Mouse (Mus musculus) forebrain, postnatal 0 days (tissue): Measurements from ENCODE around the gene Aldh8a1. TPM values are rescaled to one million over a fixed set of nuclear protein-coding genes. Genes with fewer than 3 reads are reported as not detected.

Source experiments
- ATAC-seq: fragments of 200-750 bp; cut with Nextera tagmentation; 2 replicates; pipeline ENCODE4 v1.8.0; 2017; ENCODE audit warnings: mild to moderate bottlenecking, moderate library complexity
- DNase-seq: peaks from one replicate; pipeline ENCODE4 v3.0.0-alpha.2; 2015
- H3K27ac ChIP-seq: fragments of 300-500 bp; sonication (generic); 2 replicates; pipeline ENCODE4 v1.5.1; 2014; ENCODE audit warnings: low read depth, mild to moderate bottlenecking, antibody characterized with exemption, low read length, moderate library complexity, mixed read lengths
- H3K27me3 ChIP-seq: fragments of 300-500 bp; sonication (generic); 2 replicates; pipeline ENCODE4 v1.6.1; 2014; ENCODE audit warnings: mild to moderate bottlenecking, low read length, mixed read lengths; ENCODE audit not compliant: insufficient read depth
- H3K36me3 ChIP-seq: fragments of 300-500 bp; sonication (generic); 2 replicates; pipeline ENCODE4 v1.6.1; 2014; ENCODE audit warnings: mild to moderate bottlenecking, moderate library complexity; ENCODE audit not compliant: insufficient read depth
- H3K4me1 ChIP-seq: fragments of 300-500 bp; sonication (generic); 2 replicates; pipeline ENCODE4 v1.6.1; 2014; ENCODE audit warnings: antibody characterized with exemption; ENCODE audit not compliant: insufficient read depth
- H3K4me2 ChIP-seq: fragments of 300-500 bp; sonication (generic); 2 replicates; pipeline ENCODE4 v1.6.1; 2014; ENCODE audit warnings: low read depth, mild to moderate bottlenecking, moderate library complexity
- H3K4me3 ChIP-seq: fragments of 300-500 bp; sonication (generic); 2 replicates; pipeline ENCODE4 v1.5.1; 2014; ENCODE audit warnings: low read depth, low read length, mixed read lengths
- H3K9ac ChIP-seq: fragments of 300-500 bp; sonication (generic); 2 replicates; pipeline ENCODE4 v1.6.1; 2014; ENCODE audit warnings: mild to moderate bottlenecking
- H3K9me3 ChIP-seq: fragments of 300-500 bp; sonication (generic); 2 replicates; pipeline ENCODE4 v1.6.1; 2016; ENCODE audit warnings: low read length
- CTCF ChIP-seq: sonication (generic); IDR thresholded peaks from 2 replicates; pipeline ENCODE4 v1.5.1; 2016; ENCODE audit warnings: antibody characterized with exemption, control low read depth, low read depth
- WGBS: fragments of 180-500 bp; shearing (Covaris S2); extraction: QIAGEN DNeasy Blood & Tissue Kit; methylation state at CpG from one replicate; pipeline ENCODE4 v1.1.7; 2014; 5-methylcytosine and 5-hydroxymethylcytosine counted together
- polyA plus RNA-seq: library from polyadenylated mRNA; unstranded; fragments of >200 nt; fragmentation: Nextera tagmentation; extraction: Ambion mirVana; gene quantifications from 2 replicates; pipeline ENCODE4 v1.2.1, GENCODE M21; 2015
- total RNA-seq: library from RNA; depleted of rRNA; stranded (reverse); fragments of >200 nt; gene quantifications from 2 replicates; pipeline ENCODE4 v1.2.3, GENCODE M21; 2014

Aldh8a1 gene
- total and polyA plus RNA-seq, 2 experiments from 2014 or later = 0.10 TPM; not detected in 1

- Histone ChIP-seq H3K27me3 (no peaks in the 10 kb centered on the region), H3K9ac (no peak overlapping the region), H3K4me1 (no peaks in the 10 kb centered on the region), H3K4me3 (no peak overlapping the region), H3K27ac (no peak overlapping the region), H3K9me3 (no peaks in the 10 kb centered on the region), H3K4me2 (no peak overlapping the region), H3K36me3 (peaks cover 35% of the 10 kb centered on the region)
- no peak for DNase-seq
- ATAC-seq = no peak
- WGBS = 87% methylated on average over 7 of the region's 7 CpGs
- TF ChIP-seq CTCF = no peak
Observed at GRCm38 (mm10) chr10:21354506-21354905, 22.6 kb upstream of the Aldh8a1 start.

- H3K27ac ChIP-seq = no peak overlapping the region
- DNase-seq (no peak), ATAC-seq (no peak)
- H3K9ac ChIP-seq = no peak overlapping the region
- H3K4me3 ChIP-seq = no peak overlapping the region
- H3K36me3 ChIP-seq = peaks cover 30% of the 10 kb centered on the region
- TF ChIP-seq CTCF = no peak
- WGBS = 94% methylated on average over 8 of the region's 8 CpGs
- no peaks in the 10 kb centered on the region for H3K9me3 ChIP-seq
- no peak overlapping the region for H3K4me2 ChIP-seq
- no peaks in the 10 kb centered on the region for H3K27me3 ChIP-seq
- no peaks in the 10 kb centered on the region for H3K4me1 ChIP-seq
Observed at GRCm38 (mm10) chr10:21357986-21358385, 19.1 kb upstream of the Aldh8a1 start.

- TF ChIP-seq CTCF = no peak
- H3K36me3 ChIP-seq = peaks cover 22% of the 10 kb centered on the region
- WGBS = 97% methylated on average over 4 of the region's 4 CpGs
Observed at GRCm38 (mm10) chr10:21359086-21359485, 18.0 kb upstream of the Aldh8a1 start.

GRCm38 (mm10) chr10:21361871-21362270, 15.2 kb upstream of the Aldh8a1 start:
- no peaks in the 10 kb centered on the region for H3K9me3 ChIP-seq
- ATAC-seq (no peak), DNase-seq (no peak)
- TF ChIP-seq CTCF = no peak
- 92% methylated on average over 7 of the region's 7 CpGs for WGBS
- no peak overlapping the region for H3K4me3 ChIP-seq
- no peaks in the 10 kb centered on the region for H3K4me1 ChIP-seq
- H3K4me2 ChIP-seq = no peak overlapping the region
- no peaks in the 10 kb centered on the region for H3K27me3 ChIP-seq
- H3K36me3 ChIP-seq = peaks cover 40% of the 10 kb centered on the region
- H3K9ac ChIP-seq = no peak overlapping the region
- no peak overlapping the region for H3K27ac ChIP-seq

More at GRCm38 (mm10) chr10:21359086-21359485, 18.0 kb upstream of the Aldh8a1 start:
- Histone ChIP-seq H3K9ac (no peak overlapping the region), H3K4me2 (no peak overlapping the region), H3K4me3 (no peak overlapping the region), H3K27me3 (no peaks in the 10 kb centered on the region), H3K4me1 (no peaks in the 10 kb centered on the region), H3K27ac (no peak overlapping the region), H3K9me3 (no peaks in the 10 kb centered on the region)
- DNase-seq (no peak), ATAC-seq (no peak)

- Histone ChIP-seq H3K4me1 (no peaks in the 10 kb centered on the region), H3K27me3 (no peaks in the 10 kb centered on the region), H3K9me3 (no peaks in the 10 kb centered on the region), H3K4me3 (no peak overlapping the region), H3K36me3 (peaks cover 40% of the 10 kb centered on the region), H3K4me2 (no peak overlapping the region), H3K9ac (no peak overlapping the region), H3K27ac (no peak overlapping the region)
- WGBS = 96% methylated on average over 4 of the region's 4 CpGs
- TF ChIP-seq CTCF = no peak
- no peak for DNase-seq
- no peak for ATAC-seq
Observed at GRCm38 (mm10) chr10:21363297-21363696, 13.8 kb upstream of the Aldh8a1 start.

- H3K36me3 ChIP-seq = peaks cover 46% of the 10 kb centered on the region
- WGBS = 95% methylated on average over 7 of the region's 7 CpGs
- no peak overlapping the region for H3K27ac ChIP-seq
- H3K27me3 ChIP-seq = no peaks in the 10 kb centered on the region
- H3K9me3 ChIP-seq = no peaks in the 10 kb centered on the region
- no peak for TF ChIP-seq CTCF
- ATAC-seq = no peak
- no peak overlapping the region for H3K4me2 ChIP-seq
- no peaks in the 10 kb centered on the region for H3K4me1 ChIP-seq
- DNase-seq = no peak
- no peak overlapping the region for H3K4me3 ChIP-seq
- no peak overlapping the region for H3K9ac ChIP-seq
Observed at GRCm38 (mm10) chr10:21364946-21365345, 12.1 kb upstream of the Aldh8a1 start.

GRCm38 (mm10) chr10:21365897-21366296, 11.2 kb upstream of the Aldh8a1 start:
- ATAC-seq = no peak
- H3K27ac ChIP-seq = no peak overlapping the region
- H3K9ac ChIP-seq = no peak overlapping the region
- no peaks in the 10 kb centered on the region for H3K4me1 ChIP-seq
- peaks cover 53% of the 10 kb centered on the region for H3K36me3 ChIP-seq
- H3K27me3 ChIP-seq = no peaks in the 10 kb centered on the region
- no peak for TF ChIP-seq CTCF
- H3K4me3 ChIP-seq = no peak overlapping the region
- WGBS = 88% methylated on average over 4 of the region's 4 CpGs
- no peak overlapping the region for H3K4me2 ChIP-seq
- no peak for DNase-seq
- H3K9me3 ChIP-seq = no peaks in the 10 kb centered on the region

GRCm38 (mm10) chr10:21366471-21366870, 10.6 kb upstream of the Aldh8a1 start:
- ATAC-seq (no peak), DNase-seq (no peak)
- no peak overlapping the region for H3K9ac ChIP-seq
- 78% methylated on average over 3 of the region's 3 CpGs for WGBS
- no peaks in the 10 kb centered on the region for H3K4me1 ChIP-seq
- no peak for TF ChIP-seq CTCF
- H3K4me3 ChIP-seq = no peak overlapping the region
- peaks cover 53% of the 10 kb centered on the region for H3K36me3 ChIP-seq
- no peaks in the 10 kb centered on the region for H3K9me3 ChIP-seq
- no peak overlapping the region for H3K4me2 ChIP-seq
- no peak overlapping the region for H3K27ac ChIP-seq
- no peaks in the 10 kb centered on the region for H3K27me3 ChIP-seq
